20 mouse cellular contexts compared by ENCODE assay signal in genomic region chr6:29753336-29753735, GRCm38 (mm10). TPM values are rescaled to one million over a fixed set of nuclear protein-coding genes. Genes with fewer than 3 reads are reported as not detected.
"Had no signal": no experiment of that assay in that cellular context is flagged by ENCODE, and none has a peak within 500 bp of the region (broad histone marks: within the 10 kb centered on the region; RNA-seq: fewer than 3 reads in every experiment).

No protein-coding gene starts in this region.

- H3K27me3 ChIP-seq: liver, embryonic 13.5 days; liver, embryonic 15.5 days; lung, embryonic 15.5 days; neural tube, embryonic 12.5 days; stomach, embryonic 15.5 days had no signal

- H3K4me2 ChIP-seq: liver, embryonic 13.5 days; liver, embryonic 15.5 days; lung, embryonic 15.5 days; neural tube, embryonic 12.5 days; stomach, embryonic 15.5 days had no signal

- H3K4me3 ChIP-seq: liver, embryonic 13.5 days; liver, embryonic 15.5 days; lung, embryonic 15.5 days; megakaryocyte, embryonic 14.5 days; neural tube, embryonic 12.5 days; stomach, embryonic 15.5 days had no signal

- ATAC-seq: liver, postnatal 0 days; lung, postnatal 0 days; midbrain, embryonic 16.5 days had no signal

- H3K27ac ChIP-seq: liver, embryonic 13.5 days; liver, embryonic 15.5 days; lung, embryonic 15.5 days; macrophage; neural tube, embryonic 12.5 days; stomach, embryonic 15.5 days; stomach, postnatal 0 days had no signal

- H3K9me3 ChIP-seq: stomach, embryonic 15.5 days had no signal

- H3K4me1 ChIP-seq: liver, embryonic 13.5 days; liver, embryonic 15.5 days; neural tube, embryonic 12.5 days; stomach, embryonic 15.5 days had no signal

- H3K9ac ChIP-seq: liver, embryonic 13.5 days; liver, embryonic 15.5 days; liver, postnatal 0 days; lung, embryonic 15.5 days; neural tube, embryonic 12.5 days; stomach, embryonic 15.5 days had no signal

- DNase-seq: liver, embryonic 13.5 days; liver, postnatal 0 days; lung, adult 2 months; lung, postnatal 14 days; lung, postnatal 36 days; right cerebral cortex, postnatal 14 days; thymus, adult 2 months; thymus, postnatal 25 days; thymus, postnatal 4 days had no signal

RNA-seq across cellular contexts. Expression of gene Smo, which starts 18.0 kb away (rescaled TPM):
- total RNA-seq: monocyte, adult 5-6 weeks; neutrophil, adult 5-6 weeks had no signal
